Mouse (Mus musculus): ENCODE results near the gene Cfl2. TPM values are rescaled to one million over a fixed set of nuclear protein-coding genes. Genes with fewer than 3 reads are reported as not detected.

Cfl2 gene
- polyA plus RNA-seq, 1 experiment from 2014 or later = 370 TPM

- Histone ChIP-seq H3K9ac (no peak overlapping the region), H3K27ac (replicated peaks) (no peak overlapping the region), H3K4me2 (no peak overlapping the region), H3K4me3 (no peak overlapping the region), H3K36me3 (no peaks in the 10 kb centered on the region), H3K27me3 (no peaks in the 10 kb centered on the region), H3K9me3 (no peaks in the 10 kb centered on the region), H3K4me1 (replicated peaks) (no peaks in the 10 kb centered on the region; the same call in 1 of the 2 replicates)
- WGBS = 93% methylated on average over 3 of the region's 3 CpGs
- ATAC-seq (ENCODE audit: low read depth) = no peak
These were observed 37.5 kb downstream of the Cfl2 start for GRCm38 (mm10) chr12:54825202-54825601.

DNA sequence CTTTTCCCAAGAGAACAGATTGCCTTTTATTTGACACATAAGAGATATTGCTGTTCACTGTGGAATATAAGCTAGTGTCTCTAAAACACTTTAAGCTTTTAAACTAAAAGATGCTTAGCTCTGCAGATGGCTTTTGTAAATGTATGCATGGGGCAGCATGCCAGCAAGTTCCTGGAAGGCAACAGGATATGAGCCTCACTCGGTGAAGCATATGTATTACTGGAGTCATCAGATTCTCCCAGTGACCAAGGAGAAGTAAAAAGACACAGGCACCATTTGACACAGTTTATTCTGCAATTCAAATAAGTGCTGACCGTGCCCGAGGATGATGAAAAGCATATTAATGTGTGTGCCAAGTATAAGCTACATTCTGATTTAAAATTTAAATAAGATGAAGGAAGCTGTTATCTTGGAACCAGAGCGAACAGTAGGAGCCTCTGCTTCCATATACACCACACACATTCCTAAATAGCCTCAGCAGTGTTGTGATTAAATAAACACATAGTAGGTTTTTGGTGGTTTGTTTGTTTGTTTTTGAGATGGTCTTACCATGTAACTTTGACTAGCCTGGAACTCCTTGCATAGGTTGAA, 39.7 kb downstream of the Cfl2 start:
- H3K27ac ChIP-seq (replicated peaks) = no peak overlapping the region

DNA sequence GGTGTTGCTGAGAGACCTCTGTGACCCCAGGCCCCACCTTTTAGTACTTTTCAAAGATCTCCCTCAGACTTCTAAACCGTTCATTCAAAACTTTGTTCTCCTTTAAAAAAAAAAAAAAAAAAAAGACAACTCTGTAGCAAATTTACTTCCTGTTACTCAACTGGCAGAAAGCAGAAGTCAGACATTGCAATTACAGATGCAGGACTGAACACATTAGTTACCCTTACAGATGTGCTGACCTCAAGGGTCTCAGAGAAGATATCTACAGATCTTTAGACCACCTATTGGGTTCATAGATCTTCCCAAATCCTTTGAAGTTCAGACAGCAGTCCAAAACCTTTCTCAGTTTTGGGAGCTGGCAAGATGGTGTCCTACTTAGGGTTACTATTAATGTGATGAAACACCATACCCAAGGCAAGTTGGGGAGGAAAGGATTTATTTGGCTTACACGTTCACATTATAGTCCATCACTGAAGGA, 42.0 kb downstream of the Cfl2 start:
- no peak for ATAC-seq (ENCODE audit: low read depth)
- Histone ChIP-seq H3K27me3 (no peaks in the 10 kb centered on the region), H3K4me1 (replicated peaks) (no peaks in the 10 kb centered on the region; the same call in 1 of the 2 replicates), H3K9ac (no peak overlapping the region), H3K4me3 (no peak overlapping the region), H3K36me3 (no peaks in the 10 kb centered on the region), H3K9me3 (no peaks in the 10 kb centered on the region), H3K27ac (replicated peaks) (no peak overlapping the region), H3K4me2 (no peak overlapping the region)
- 40% methylated on average over 2 of the region's 2 CpGs for WGBS

More for the DNA sequence above, 39.7 kb downstream of the Cfl2 start:
- WGBS = 54% methylated on average over 4 of the region's 4 CpGs
- H3K36me3 ChIP-seq = no peaks in the 10 kb centered on the region
- no peaks in the 10 kb centered on the region for H3K27me3 ChIP-seq
- H3K4me3 ChIP-seq = no peak overlapping the region
- ATAC-seq (ENCODE audit: low read depth) = no peak
- no peak overlapping the region for H3K4me2 ChIP-seq
- H3K9ac ChIP-seq = no peak overlapping the region
- H3K9me3 ChIP-seq = no peaks in the 10 kb centered on the region
- no peaks in the 10 kb centered on the region; the same call in 1 of the 2 replicates for H3K4me1 ChIP-seq (replicated peaks)

GRCm38 (mm10) chr12:54819181-54819935, 43.3 kb downstream of the Cfl2 start:
- 80% methylated on average over 6 of the region's 6 CpGs for WGBS
- H3K4me1 ChIP-seq (replicated peaks) = no peaks in the 10 kb centered on the region; the same call in 1 of the 2 replicates
- H3K9ac ChIP-seq = no peak overlapping the region
- H3K4me2 ChIP-seq = no peak overlapping the region
- no peak overlapping the region for H3K27ac ChIP-seq (replicated peaks)
- no peaks in the 10 kb centered on the region for H3K9me3 ChIP-seq
- H3K27me3 ChIP-seq = no peaks in the 10 kb centered on the region
- H3K36me3 ChIP-seq = no peaks in the 10 kb centered on the region
- ATAC-seq (ENCODE audit: low read depth) = no peak
- H3K4me3 ChIP-seq = no peak overlapping the region

GRCm38 (mm10) chr12:54810142-54810541, 52.5 kb downstream of the Cfl2 start:
- Histone ChIP-seq H3K27ac (replicated peaks) (no peak overlapping the region), H3K9ac (no peak overlapping the region), H3K36me3 (no peaks in the 10 kb centered on the region), H3K4me1 (replicated peaks) (no peaks in the 10 kb centered on the region; the same call in 1 of the 2 replicates), H3K4me3 (no peak overlapping the region), H3K4me2 (no peak overlapping the region), H3K9me3 (no peaks in the 10 kb centered on the region), H3K27me3 (no peaks in the 10 kb centered on the region; the same call in 1 of the 2 replicates)
- ATAC-seq (ENCODE audit: low read depth) = no peak
- 90% methylated on average over 2 of the region's 2 CpGs for WGBS

Other genes with a start within 250 kb of the Cfl2 start
- 203 and 229 TPM in 2 replicates for gene Sptssa, start 206.3 kb downstream of the Cfl2 start, polyA plus RNA-seq (2015; fragmentation: Nextera tagmentation; extraction: Ambion mirVana)
- 83.4 and 87.1 TPM in 2 replicates for gene Eapp, start 167.0 kb downstream of the Cfl2 start, polyA plus RNA-seq (2015; fragmentation: Nextera tagmentation; extraction: Ambion mirVana)
- gene Snx6, start 67.2 kb downstream of the Cfl2 start, polyA plus RNA-seq (2015; fragmentation: Nextera tagmentation; extraction: Ambion mirVana) = 168 and 182 TPM in 2 replicates
- not detected in 2 replicates for gene Gm20403, start 123.7 kb upstream of the Cfl2 start, polyA plus RNA-seq (2015; fragmentation: Nextera tagmentation; extraction: Ambion mirVana)
- 11.5 and 13.2 TPM in 2 replicates for gene Baz1a, start 151.5 kb upstream of the Cfl2 start, polyA plus RNA-seq (2015; fragmentation: Nextera tagmentation; extraction: Ambion mirVana)
- 31.7 and 33.9 TPM in 2 replicates for gene 2700097O09Rik, start 217.2 kb upstream of the Cfl2 start, polyA plus RNA-seq (2015; fragmentation: Nextera tagmentation; extraction: Ambion mirVana)
- 193 and 210 TPM in 2 replicates for gene Srp54a, start 217.4 kb upstream of the Cfl2 start, polyA plus RNA-seq (2015; fragmentation: Nextera tagmentation; extraction: Ambion mirVana)